Mouse (Mus musculus): ENCODE results near the gene Arhgef2.

DNA sequence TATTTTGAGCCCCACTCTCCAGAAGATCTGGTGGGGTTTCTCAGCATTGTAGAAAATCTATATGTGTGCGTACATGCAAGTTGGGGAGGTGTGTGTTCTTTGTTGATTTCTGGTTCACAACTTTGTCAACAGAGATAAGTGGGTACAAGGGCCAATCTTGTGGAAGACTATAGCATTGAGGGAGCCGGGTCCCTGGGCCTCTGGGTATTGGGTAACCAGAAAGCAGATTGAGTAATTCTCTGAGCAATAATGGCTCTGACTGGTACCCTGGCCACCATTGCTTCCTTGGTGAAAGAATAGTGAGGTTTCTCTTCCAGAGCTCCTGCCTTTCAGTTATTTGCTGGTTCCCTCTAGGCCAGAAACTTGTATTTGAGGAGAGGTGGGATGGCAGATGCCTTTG is 36.7 kb upstream of the Arhgef2 start:
- TF ChIP-seq POLR2A (IDR thresholded peaks at IDR 0.05; ENCODE audit: low read depth, low read length), result no peak
- TF ChIP-seq CTCF (conservative IDR thresholded peaks at IDR 0.05; ENCODE audit: insufficient read depth, insufficient read length, low read depth, low read length), result no peak
